Mouse (Mus musculus) layer of hippocampus, adult 8-10 months (tissue): ENCODE results near the gene Ffar2. TPM values are rescaled to one million over a fixed set of nuclear protein-coding genes. Genes with fewer than 3 reads are reported as not detected.
"Not testable (repeated sequence)": the region's sequence is repeated elsewhere in the genome, so short reads cannot be mapped to it uniquely, and the experiment has no call there.

ENCODE experiments used
- DNase-seq, 2 experiments: peaks; one replicate each; pipeline ENCODE4 v3.0.0; 2022; ENCODE audit warnings: low spot score in 2 of 2
- total RNA-seq, 4 experiments: library from RNA; stranded (reverse); gene quantifications; 2 replicates each; pipeline ENCODE4 v1.2.4; 2022

Ffar2 gene
- total RNA-seq: under 1 TPM in 1 of 4 experiments, not detected in 3; 0.20 TPM

DNA sequence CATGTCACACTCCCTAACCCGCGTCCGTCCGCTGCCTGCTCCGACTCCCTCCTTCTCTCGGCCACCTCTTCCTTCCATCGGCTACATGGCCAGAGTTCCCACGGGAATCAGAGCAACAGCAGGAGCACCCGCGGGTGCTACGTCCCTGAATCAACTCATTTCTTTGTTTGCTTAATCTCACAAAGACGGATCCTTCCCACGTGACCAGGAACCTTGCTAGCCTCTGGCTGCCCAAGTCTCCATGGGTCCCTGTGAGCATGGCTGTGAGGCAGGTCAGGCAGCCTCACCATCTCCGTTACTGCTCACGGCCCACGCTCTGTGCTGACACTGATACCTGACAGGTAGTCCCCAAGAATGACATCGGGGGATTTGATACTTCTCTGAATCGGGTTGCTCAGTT lies at the start of gene Ffar2:
Gene Ffar2 (minus strand): TSS at position 101 of the 400 bp plus-strand sequence.
- DNase-seq: no peak

GRCm38 (mm10) chr7:30873083-30873482 lies 49.5 kb upstream of the Ffar2 start:
- DNase-seq: peak; percentile 34 to 69

DNA sequence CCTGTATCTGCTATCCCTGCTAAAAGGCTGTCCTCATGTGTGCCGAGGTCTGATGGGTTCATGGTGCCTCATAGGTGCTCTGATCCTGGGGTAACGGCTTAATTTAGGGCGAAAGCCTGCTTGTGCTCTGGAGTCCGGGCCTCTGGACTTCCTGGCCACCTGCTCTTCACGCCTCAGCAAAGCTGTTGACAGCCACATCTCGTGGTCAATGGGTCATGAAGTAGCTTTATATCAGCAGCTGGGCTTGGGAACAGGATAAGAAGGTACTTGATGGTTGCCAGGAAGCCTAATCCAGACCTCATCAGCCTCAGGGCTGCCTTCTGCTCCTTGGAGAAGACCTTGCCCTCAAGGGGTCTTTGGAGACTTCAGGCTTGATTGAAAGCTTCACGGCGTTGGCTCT lies 39.8 kb upstream of the Ffar2 start:
- no peak for DNase-seq

- no peak for DNase-seq
Measured at GRCm38 (mm10) chr7:30861464-30861863, 37.9 kb upstream of the Ffar2 start, which contains the start of gene Ffar1. Gene Ffar1 (minus strand): TSS chr7:30861564.

DNA sequence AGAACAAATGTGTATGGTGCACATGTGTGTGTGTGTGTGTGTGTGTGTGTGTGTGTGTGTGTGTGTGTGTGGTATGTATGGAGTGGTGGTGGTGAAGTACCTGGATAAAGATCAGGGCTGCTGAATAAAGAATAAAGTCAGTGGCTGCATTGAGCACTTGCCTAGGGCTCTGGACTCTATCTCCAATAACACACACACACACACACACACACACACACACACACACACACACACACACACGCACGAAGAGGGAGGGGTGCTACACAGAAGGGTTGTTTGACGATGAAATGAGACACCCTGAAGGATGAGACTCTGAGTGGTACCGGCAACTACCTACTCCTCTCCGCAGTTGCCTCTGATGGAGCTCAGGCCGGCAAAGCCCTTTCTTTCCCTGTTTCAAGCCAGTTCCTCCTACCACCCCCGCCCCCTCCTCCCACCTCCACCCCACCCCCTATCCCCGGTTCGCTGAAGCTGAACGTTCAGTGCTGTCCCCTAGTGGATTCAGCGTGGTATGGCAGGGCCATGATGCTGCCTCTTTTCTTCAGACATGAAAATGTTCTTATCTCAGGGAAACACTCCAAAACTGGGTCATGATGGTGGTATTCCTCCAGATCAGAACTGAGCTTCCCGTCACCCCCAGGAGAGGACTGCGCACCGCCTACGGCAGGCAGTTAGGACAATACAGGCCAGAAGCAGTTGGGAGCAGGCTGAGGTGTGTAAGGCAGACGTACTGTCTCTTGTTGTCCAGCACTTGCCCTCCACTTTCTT lies 36.2 kb upstream of the Ffar2 start:
- peak; percentile 14 to 58 for DNase-seq

- peak; percentile 46 to 77 for DNase-seq
Measured at GRCm38 (mm10) chr7:30859290-30859634, 35.7 kb upstream of the Ffar2 start.

DNA sequence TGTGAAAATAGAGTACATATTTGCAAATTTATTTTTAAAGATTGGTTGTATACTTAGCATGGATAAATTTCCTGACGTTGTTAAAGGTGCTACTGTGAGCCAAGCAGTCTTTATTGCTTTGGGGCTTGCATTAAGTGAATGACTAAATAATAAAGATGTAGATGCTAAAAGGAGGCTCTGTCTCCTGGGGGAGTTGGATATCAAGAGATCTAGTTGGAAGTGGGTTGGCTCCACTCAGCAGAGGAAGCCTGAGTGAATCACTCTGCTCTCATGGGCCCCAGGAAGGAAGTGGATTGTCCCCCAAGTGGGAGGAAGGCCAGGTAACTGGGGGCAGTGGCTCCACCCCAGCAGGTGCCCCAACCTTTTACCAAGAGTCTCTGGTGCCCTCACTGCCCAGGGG lies 34.2 kb upstream of the Ffar2 start:
- no peak for DNase-seq

DNA sequence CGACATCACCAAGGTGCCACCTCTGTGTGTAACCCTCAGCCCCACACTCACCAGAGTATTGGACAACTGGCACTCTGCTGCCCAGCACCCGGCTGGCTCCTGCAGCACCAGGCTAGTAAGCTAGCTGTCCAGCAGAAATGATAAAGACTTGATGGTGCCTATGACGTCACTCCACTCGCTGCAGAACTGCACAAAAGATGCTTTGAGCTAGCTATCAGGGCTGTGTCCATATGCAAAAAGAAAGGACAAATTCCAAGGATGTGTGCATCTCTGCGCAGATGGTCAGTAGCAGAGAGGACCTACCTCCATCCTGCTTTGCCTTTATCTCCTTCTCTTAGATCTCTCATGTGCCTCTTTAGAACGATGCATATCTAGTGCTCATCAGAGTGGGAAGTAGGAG lies 32.5 kb upstream of the Ffar2 start, which contains the start of gene Ffar3:
Gene Ffar3 (minus strand): TSS at position 101 of the 400 bp plus-strand sequence.
- no peak for DNase-seq

GRCm38 (mm10) chr7:30851421-30851820 lies 27.8 kb upstream of the Ffar2 start:
- DNase-seq: no peak

DNA sequence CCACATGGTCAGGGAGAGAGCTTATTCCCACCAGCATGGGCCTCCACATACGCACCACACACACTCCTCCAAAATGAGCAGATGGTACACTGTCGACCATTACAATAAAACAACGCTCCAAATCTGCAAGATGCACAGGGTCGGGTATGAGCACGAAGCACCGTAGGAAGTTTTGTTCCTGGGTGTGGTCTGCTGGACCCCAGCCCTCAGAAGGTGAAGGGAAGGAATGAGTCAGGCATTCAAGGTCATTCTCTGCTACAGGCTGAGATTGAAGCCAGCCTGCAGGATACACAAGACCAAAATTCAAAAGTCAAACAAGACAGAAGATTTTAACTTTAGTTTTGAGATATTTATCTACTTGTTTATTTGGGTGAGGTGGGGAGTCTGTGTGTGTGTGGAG lies 24.4 kb upstream of the Ffar2 start:
- DNase-seq: no peak

- DNase-seq: no peak
Measured at GRCm38 (mm10) chr7:30847386-30847785, 23.8 kb upstream of the Ffar2 start.

GRCm38 (mm10) chr7:30846505-30847053 lies 23.0 kb upstream of the Ffar2 start:
- no peak for DNase-seq

- no peak for DNase-seq
Measured at GRCm38 (mm10) chr7:30844676-30845297, 21.2 kb upstream of the Ffar2 start.

GRCm38 (mm10) chr7:30842092-30842491 lies 18.5 kb upstream of the Ffar2 start:
- DNase-seq: no peak

DNA sequence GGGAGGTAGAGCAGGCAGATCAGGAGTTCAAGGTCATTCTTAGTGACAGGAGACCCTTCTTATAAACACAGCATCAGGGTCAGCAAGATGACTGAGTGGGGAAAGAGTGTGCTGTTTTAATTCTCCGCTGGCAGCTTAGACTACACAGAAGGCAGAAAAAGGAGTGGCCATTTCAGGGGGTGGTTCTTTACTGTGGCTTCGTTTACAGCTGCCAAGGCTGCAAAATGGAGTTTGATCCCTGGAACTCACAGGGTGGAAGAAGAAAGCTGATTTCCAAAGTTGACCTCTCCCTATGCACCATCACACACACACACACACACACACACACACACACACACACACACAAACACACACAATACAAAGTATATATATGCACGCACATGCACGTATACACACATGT lies 17.8 kb upstream of the Ffar2 start:
- DNase-seq: no peak

DNA sequence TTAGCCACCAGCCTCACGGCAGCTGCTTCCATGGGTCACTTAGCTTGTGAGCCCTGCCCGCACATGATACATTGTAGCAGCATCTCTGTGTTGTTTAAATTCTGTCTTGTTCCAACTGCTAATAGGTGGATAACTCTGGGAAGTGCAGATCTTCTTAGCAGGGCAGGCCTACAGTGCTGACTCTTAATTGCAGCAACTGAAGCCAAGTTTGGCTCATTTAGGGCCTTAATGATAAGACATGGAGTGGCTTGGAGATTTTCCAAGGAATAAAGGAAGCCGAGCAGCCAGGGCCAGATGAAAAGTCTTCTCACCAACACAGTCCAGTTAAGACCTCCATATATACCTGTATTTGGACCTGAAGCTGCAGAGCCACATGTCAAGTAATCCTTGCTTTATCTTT lies 16.7 kb upstream of the Ffar2 start:
- DNase-seq: no peak

DNA sequence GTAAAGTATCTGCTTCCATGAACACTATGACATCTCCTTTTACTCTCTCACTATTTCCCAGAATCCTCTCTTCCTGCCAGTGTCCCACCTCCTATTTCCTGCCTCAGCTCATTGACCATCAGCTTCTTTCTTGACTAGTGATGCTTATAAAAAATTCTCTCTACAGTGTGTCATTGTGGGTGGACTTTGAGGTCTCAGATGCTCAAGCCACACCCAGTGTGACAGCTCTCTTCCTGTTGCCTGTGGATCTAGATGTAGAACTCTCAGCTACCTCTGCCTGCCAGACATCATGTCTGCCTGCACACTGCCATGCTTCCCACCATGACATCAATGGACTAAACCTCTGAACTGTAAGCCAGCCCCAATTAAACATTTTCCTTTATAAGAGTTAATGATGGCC lies 13.7 kb upstream of the Ffar2 start:
- DNase-seq: no peak

DNA sequence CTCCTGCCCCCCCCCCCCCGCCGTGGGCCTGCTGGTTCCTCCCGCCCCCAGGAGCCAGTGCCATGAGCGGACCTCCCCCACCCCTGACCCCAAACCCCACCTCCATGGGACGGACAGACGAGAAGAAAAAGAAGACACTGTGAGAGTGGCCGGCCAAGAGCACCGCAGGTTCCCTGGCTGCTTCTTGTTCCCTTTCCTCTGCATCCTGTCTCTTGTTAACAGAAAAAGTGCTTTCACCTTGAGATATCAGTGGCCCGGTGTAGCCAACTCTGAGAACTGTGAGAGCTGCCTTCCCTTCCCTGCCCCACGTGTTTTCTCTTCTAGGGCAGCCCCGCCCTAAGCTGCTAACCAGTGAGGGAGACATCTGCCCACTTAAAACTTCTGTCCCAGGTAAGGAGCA lies 9.1 kb upstream of the Ffar2 start:
- DNase-seq: not testable (repeated sequence)

DNA sequence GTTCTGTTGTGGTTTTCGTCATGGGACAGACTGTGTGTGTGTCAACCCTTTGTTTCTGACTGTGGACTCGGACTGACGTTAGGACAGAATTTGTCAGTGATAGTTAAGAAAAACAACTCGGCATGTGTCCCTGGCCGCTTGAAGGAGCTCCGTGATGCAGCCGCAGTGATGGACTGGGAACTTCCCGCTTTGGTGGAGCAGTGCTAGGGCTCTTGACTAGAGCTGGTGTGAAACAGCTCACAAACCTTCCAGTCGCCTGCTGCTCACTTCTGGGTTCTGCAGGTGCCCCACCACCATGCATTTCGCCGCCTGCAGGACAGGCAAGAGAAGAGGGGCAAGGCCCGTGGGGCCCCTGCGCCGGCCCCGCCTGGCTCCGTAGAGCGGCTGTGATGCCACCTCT lies 8.7 kb upstream of the Ffar2 start:
- no peak for DNase-seq

- DNase-seq: no peak
Measured at GRCm38 (mm10) chr7:30829428-30829827, 5.9 kb upstream of the Ffar2 start.

DNA sequence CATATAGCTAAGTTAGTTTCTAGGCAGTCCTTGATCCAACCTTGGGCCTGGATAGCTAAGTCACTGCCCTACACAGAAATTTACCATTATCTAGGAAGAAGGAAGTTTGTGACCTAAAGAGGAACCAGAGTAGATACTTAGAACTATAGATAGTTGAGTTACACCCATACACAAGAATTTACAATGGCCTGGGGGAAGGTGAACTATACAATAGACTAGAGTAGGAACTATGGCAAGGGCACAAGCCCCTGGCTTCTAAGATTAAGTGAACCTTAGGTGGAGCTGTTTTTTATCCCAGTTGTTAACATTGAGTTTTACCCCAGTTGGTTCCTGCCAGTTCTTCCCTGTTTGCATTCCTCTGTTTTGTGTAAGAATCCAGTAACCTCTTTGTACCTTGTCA lies 5.3 kb upstream of the Ffar2 start:
- not testable (repeated sequence) for DNase-seq

GRCm38 (mm10) chr7:30826660-30827059 lies 3.1 kb upstream of the Ffar2 start:
- no peak for DNase-seq

GRCm38 (mm10) chr7:30824306-30824705 lies 731 bp upstream of the Ffar2 start:
- DNase-seq: no peak
